Mouse (Mus musculus) ovary, adult 18-20 months (tissue): ENCODE data around the gene Urm1.
"Not testable (repeated sequence)": the region's sequence is repeated elsewhere in the genome, so short reads cannot be mapped to it uniquely, and the experiment has no call there.

Experiments used
- DNase-seq: peaks from one replicate; pipeline ENCODE4 v3.0.0; 2022; ENCODE audit warnings: low spot score, mixed read lengths

Urm1 gene

DNA sequence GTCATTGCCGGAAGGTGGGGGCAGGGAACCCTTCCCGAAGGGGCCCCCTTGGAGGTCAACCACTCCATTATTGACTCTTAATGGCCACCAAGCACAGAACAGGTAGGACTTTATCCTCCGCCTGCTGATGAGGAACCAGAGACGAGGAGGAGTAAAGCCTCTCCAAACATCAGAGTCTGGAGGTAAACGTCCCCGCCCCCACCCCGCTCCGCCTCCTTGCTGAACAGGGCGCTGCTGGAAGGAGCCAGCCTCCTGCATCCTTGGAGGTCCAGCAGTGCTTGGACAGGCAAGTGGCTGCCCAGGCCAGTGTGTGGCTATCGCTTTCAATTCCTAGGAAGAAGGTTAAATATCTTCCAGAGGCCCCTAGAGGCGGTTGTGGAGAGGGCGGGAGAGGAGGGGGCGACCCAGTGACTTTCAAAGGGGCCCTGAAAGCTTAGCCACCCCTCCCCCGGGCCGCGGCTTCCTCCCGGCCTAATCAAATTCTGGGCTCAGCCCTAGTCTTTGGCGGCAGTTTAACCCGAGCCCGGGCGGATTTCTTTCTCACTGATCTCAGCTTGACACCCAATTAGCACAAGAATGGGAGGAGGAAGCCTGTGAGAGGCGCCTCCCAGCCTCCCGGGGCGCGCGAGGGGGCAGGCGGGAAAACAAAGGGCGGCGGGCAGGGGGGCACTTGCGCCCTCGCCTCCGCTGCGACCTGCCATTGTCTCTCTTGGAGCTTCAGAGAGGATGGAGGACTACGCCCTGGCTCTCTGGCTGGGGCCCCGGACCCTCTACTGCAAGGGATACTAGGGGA is at the start of gene Urm1:
TSS of gene Urm1 (plus strand) at position 51 of the 793 bp plus-strand sequence.
- peak; percentile 54 for DNase-seq

DNA sequence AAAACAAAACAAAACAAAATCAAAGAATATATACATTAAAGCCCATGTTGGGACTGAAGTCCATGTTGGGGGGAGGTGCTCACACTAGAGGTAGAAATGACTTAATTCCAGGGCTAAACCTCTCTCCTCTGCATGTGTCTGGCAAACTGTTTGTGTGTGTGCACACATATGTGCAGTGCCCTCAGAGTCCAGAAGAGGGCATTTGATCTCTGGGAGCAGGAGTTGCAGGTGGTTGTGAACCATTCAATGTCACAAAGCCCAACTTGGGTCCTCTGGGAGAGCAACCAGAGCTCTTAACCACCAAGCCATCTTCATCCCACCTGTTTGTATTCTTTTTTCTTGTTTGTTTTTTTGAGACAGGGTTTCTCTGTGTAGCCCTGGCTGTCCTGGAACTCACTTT is 49.7 kb upstream of the Urm1 start:
- DNase-seq = no peak

- DNase-seq = no peak
Observed at GRCm38 (mm10) chr2:29771611-29772461, 48.0 kb upstream of the Urm1 start.

DNA sequence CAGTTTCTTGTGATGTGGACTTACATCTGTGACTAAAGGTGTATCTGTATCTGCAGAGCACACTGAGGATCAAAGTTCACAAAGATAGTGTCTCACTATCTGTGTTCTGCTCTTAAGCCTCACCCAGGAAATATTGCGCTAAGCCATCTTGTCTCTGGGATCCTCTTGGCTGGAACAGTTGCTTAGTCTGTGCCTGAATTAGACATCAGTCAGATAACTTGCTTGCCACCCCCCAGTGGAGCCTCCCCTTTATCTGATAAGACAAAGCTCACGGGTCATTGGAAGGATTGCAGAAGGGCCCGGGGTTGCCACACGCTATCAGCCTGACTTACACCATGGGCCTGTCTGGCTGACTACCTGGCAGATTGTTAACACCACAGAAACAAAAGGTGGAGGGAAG is 46.6 kb upstream of the Urm1 start:
- no peak for DNase-seq

DNA sequence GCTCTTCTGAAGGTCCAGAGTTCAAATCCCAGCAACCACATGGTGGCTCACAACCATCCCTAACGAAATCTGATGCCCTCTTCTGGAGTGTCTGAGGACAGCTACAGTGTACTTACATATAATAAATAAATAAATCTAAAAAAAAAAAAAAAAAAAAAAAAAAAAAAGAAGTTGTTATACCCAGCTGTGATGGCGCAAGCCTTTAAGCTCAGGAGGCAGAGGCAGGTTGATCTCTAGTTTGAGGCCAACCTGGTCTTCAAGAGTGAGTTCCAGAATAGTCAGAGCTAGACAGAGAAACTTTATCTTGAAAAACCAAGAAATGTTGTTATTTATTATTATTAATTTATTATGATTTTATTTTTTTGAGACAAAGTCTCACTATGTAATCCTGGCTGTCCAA is 38.6 kb upstream of the Urm1 start:
- not testable (repeated sequence) for DNase-seq

DNA sequence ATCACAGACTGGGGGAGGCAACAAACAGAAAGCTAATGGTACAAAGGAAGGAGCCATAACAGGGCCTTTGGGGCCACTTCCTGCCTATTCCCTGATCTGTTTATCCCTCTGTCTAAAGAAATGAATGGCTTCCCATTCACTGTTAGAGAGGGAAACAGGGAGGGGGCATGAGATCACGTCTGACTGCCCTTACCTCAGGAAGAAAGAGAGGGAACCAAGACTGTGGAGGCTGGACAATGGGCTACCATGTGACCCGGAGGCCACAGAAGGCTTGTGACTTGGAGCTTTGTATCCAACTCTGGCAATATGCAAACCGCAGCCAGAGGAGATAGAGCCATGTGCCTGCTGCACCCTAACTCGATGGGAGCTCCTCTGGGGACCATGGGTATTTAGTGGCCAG is 35.6 kb upstream of the Urm1 start:
- DNase-seq = no peak

DNA sequence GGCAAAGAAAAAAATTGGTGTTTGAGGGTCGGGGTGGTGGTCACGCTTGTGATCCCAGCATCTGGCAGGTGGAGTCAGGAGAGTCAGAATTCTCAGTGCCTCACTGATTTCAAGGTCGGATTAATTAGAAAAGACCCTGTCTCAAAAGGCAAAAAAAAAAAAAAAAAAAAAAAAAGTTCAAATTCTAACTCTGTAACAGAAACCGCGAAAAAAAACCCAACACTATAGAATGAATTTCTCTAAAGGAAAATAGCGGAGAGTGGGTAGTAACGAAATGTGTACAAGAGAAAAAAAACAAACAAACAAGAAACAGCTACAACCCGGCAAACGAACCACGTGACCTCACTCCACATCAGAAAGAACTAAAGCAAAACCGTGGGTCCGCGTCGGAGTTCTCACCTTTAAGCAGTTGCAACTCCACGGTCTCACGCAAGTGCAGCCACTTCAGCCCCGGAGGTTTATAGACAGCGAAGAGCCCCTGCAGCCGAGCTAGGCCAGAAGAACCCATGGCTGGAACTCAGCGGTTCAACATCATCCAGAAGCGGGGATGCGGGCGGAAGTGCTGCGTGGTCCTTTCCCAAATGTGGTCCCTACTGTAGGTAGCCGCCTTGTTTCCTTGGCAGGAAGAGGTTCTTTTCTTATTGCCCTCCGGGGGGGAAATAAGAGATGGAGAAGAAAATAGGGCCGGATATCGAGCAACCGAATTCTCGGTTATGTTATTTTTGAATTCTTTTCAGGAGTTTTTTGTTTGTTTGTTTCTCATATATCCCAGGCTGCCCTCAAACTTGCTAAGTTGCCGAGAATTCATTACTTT is 32.6 kb upstream of the Urm1 start, which contains the start of gene Coq4:
TSS of gene Coq4 (plus strand) at position 390 of the 814 bp plus-strand sequence.
- peak; percentile 77 for DNase-seq

DNA sequence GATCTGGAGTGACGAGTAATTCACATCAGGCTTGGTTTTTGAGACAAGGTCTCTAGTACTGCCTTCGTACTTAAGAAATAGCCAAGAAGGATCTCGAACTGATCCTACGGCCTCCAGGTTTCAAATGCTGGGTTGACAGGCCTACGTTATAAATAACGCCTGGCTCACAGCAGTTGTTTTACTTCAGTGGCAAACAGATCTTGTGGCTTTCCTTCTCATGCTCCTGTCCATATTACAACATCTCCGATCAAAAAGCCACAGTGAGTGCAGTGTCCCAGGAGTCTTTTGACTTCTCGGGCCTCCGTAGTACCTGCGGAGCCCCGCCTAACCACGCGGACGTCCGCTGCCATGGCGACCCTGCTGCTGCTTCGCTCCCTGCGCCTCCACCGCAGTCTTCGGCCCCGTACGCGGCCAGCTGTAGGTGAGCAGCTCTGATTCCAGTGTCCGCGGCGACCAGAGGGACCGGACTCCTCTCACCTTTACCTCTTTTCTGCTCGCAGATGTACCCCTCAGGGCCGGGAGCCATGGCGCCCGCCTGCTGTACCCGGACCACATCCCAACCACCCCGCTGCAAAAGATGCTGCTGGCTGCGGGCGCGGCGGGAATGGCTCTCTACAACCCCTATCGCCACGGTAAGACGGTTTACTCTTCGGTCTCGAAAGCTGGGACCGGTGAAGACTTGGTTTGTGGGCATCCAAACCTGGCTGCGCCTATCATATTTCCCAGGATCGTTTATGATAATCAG is 31.8 kb upstream of the Urm1 start, which contains the start of gene Trub2:
TSS of gene Trub2 (minus strand) at position 566 of the 745 bp plus-strand sequence.
- DNase-seq = peak; percentile 79

- no peak for DNase-seq
Observed at GRCm38 (mm10) chr2:29792772-29793487, 26.9 kb upstream of the Urm1 start.

GRCm38 (mm10) chr2:29802075-29802826 is 17.6 kb upstream of the Urm1 start, which contains the start of gene Slc27a4:
TSS of gene Slc27a4 (plus strand) at chr2:29802634.
- DNase-seq = peak; percentile 91

DNA sequence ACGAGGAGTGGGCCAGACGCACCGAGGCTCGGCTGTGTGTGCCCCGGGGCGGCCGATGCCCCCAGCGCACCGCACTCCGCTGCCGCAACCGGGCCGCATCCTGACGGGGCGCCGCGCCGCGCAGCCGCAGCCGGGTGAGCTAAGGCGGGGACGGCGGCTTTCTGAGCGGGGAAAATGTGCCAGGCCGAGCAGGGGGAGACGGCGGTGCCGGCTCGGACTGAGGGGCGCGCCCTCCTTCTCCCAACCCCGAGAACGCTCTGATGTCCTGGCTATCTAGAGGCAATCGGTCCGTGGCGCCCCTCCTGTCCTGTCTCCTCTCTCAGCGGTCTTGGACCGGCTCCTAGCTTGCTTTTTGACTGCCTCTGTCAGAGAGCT is 17.1 kb upstream of the Urm1 start:
- DNase-seq = no peak

GRCm38 (mm10) chr2:29803400-29803831 is 16.5 kb upstream of the Urm1 start:
- DNase-seq = no peak

DNA sequence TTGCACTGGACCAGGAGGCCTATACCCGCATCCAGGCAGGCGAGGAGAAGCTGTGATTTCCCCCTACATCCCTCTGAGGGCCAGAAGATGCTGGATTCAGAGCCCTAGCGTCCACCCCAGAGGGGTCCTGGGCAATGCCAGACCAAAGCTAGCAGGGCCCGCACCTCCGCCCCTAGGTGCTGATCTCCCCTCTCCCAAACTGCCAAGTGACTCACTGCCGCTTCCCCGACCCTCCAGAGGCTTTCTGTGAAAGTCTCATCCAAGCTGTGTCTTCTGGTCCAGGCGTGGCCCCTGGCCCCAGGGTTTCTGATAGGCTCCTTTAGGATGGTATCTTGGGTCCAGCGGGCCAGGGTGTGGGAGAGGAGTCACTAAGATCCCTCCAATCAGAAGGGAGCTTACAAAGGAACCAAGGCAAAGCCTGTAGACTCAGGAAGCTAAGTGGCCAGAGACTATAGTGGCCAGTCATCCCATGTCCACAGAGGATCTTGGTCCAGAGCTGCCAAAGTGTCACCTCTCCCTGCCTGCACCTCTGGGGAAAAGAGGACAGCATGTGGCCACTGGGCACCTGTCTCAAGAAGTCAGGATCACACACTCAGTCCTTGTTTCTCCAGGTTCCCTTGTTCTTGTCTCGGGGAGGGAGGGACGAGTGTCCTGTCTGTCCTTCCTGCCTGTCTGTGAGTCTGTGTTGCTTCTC is 4.0 kb upstream of the Urm1 start:
- DNase-seq = no peak

DNA sequence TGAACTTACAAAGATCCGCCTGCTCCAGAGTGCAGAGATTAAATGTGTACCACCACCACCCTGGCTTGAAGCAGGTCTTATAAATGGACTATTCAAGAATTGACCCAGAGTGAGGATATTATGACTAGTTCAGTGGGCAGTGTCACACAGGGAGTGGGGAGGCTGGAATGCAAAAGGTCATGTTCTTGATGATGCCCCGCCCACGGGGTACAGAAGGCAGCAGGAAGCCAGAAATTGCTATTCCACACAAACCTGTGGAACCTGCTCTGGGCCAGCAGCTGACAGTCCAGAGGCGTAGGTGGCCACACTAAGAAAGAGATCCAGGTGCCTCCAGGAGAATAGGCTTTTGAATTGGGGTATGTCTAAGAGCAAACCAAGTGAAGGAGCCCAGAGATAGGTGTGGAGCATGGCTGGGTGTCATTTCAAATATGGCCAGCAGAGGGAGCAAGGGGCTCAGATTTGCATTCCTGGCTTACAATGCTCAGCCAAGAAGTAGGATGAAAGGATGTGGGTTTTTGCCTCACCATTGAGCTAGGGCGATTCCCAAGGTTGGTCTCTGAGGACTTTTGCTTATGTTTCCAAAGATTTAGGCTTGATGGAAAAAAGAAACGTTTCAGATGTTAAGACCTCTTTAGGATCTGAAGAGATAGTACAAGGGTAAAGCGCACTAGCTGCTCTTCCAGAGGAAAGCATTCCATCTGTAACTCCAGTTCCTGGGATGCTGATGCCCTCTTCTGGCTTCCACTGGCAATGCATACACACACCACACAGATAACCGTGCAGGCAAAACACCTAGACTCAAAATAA is 2.2 kb upstream of the Urm1 start:
- peak; percentile 45 for DNase-seq

- no peak for DNase-seq
Observed at GRCm38 (mm10) chr2:29819363-29819762, 512 bp upstream of the Urm1 start.

GRCm38 (mm10) chr2:29826318-29826925 is 6.5 kb downstream of the Urm1 start:
- DNase-seq = no peak

GRCm38 (mm10) chr2:29826926-29827708 is 7.2 kb downstream of the Urm1 start:
- DNase-seq = peak; percentile 93
